Mouse (Mus musculus) bone marrow macrophage, adult 2 months (primary cell): Measurements from ENCODE around the gene Nudt4.

ENCODE experiments used
- CTCF ChIP-seq: IDR thresholded peaks from 2 replicates; pipeline ENCODE4 v1.5.1; 2012; ENCODE audit warnings: low read depth, mild to moderate bottlenecking, low read length, moderate library complexity
- POLR2A ChIP-seq: IDR thresholded peaks from 2 replicates; pipeline ENCODE4 v1.6.1; 2012; ENCODE audit warnings: mild to moderate bottlenecking, low read depth, low read length, borderline replicate concordance

DNA sequence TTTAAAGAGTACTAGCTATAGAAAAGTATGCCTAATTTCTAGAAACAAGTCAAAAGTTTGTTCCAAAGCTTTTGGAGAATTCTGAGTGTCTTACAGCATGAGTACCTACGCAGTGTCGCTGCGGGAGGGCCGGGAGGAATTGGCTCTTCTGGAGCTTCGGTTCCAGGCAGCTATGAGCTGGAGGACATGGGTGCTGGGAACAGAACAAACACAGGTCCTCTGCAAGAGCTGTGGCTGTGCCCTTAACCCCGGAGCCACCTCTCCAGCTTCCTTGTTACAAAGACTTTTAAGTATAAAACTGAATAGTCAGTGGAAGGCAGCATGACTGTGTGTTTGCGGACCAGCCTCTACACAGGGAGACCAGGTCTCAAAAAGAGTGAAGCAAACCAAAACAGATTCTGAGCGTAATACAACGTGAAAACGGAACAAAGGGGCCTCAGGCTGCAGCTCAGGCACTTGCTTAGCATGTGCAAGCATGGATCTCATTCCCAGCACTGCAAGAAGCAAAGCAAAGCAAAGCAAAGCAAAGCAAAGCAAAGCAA lies 12.0 kb upstream of the Nudt4 start:
- TF ChIP-seq POLR2A (no peak), CTCF (no peak)
